In the genomic region with DNA sequence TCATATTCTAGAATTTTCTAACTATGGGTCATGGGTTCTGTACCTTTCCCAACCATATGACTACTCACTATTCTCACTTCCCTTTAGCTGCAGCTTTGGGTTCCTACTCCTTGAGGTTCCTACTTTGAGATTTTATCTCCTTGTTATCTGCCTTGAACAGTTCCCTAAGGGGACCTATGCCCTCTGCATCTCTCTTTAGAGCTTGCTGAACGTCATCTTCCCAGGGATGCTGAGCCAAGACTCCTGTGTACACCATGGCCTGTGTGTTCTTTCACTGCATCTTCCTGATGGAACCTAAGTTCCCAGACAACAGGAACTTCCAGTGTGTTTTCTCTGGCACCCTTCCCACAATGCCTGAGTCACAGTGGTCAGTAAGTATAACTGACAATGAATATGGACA, we compare ENCODE assay signal across 11 mouse cellular contexts. TPM values are rescaled to one million over a fixed set of nuclear protein-coding genes. Genes with fewer than 3 reads are reported as not detected.
DNase-seq lines count a peak whose midpoint lies in the region; ATAC-seq and TF ChIP-seq lines count a peak whose summit lies in the region.
"Had no signal": no experiment of that assay in that cellular context is flagged by ENCODE, and none has a peak within 500 bp of the region (broad histone marks: within the 10 kb centered on the region; RNA-seq: fewer than 3 reads in every experiment).

No protein-coding gene starts in this region.

- H3K27ac ChIP-seq in heart, embryonic 11.5 days (ENCODE audit: low read depth, low read length), result no peak overlapping the region
- H3K27ac ChIP-seq in thymus, adult 2 months (ENCODE audit: control insufficient read depth, insufficient read depth, low read length), result no peak overlapping the region

- H3K4me1 ChIP-seq in heart, embryonic 11.5 days (ENCODE audit: control insufficient read depth, insufficient read depth, low read length), result no peaks in the 10 kb centered on the region
- H3K4me1 ChIP-seq in thymus, adult 2 months (replicated peaks; ENCODE audit: control insufficient read depth, insufficient read depth, low read length), result no peaks in the 10 kb centered on the region

- no peak for ATAC-seq in heart, embryonic 11.5 days (replicated peaks; ENCODE audit: insufficient number of reproducible peaks, low FRiP score, low TSS enrichment)
- no peak for ATAC-seq in inflammation-experienced regulatory T-cells, adult 6 months

- no peak for TF ChIP-seq POLR2A in thymus, adult 2 months (IDR thresholded peaks at IDR 0.05; ENCODE audit: control insufficient read depth, extremely low read depth, insufficient read depth, low read length, poor library complexity)

- no peak overlapping the region for H3K4me2 ChIP-seq in heart, embryonic 11.5 days

- WGBS in heart, embryonic 11.5 days (ENCODE audit: insufficient replicate concordance), result 37% methylated on average over 1 of the region's 1 CpGs
- WGBS in thymus, adult 2 months, result 23% methylated on average over 1 of the region's 1 CpGs

- no peaks in the 10 kb centered on the region for H3K27me3 ChIP-seq in heart, embryonic 11.5 days (ENCODE audit: control insufficient read depth, insufficient read depth, low read length)
- no peaks in the 10 kb centered on the region for H3K27me3 ChIP-seq in thymus, adult 2 months (ENCODE audit: control insufficient read depth, insufficient read depth, low read length)

- no peak overlapping the region for H3K4me3 ChIP-seq in heart, embryonic 11.5 days (ENCODE audit: low read depth, low read length)
- no peak overlapping the region for H3K4me3 ChIP-seq in thymus, adult 2 months (ENCODE audit: control insufficient read depth, insufficient read depth, low read length)

- TF ChIP-seq CTCF in thymus, adult 2 months (IDR thresholded peaks at IDR 0.05; ENCODE audit: borderline replicate concordance, control insufficient read depth, extremely low read depth, insufficient read depth, low read length, poor library complexity), result no peak

- no peak overlapping the region for H3K9ac ChIP-seq in heart, embryonic 11.5 days (ENCODE audit: low read depth, low read length)

- H3K9me3 ChIP-seq in heart, embryonic 11.5 days (replicated peaks; ENCODE audit: control insufficient read depth, low read length), result no peaks in the 10 kb centered on the region

- peak; percentile 74 to 87 for DNase-seq in heart, adult 18-20 months
- DNase-seq in Muller cell, postnatal 12 days (ENCODE audit: inconsistent ontology term), result peak; percentile 55
- peak; percentile 73 to 79 for DNase-seq in heart, adult 9 months (ENCODE audit: low spot score in 2 of 2)
- peak; percentile 43 for DNase-seq in lung, postnatal 10 days
- DNase-seq in thymus, adult 2 months, result no peak
- no peak for DNase-seq in spleen, postnatal 14 days (ENCODE audit: low spot score in 2 of 2)
- DNase-seq: right cerebral cortex, adult 18-20 months; thymus, postnatal 14 days had no signal

- H3K36me3 ChIP-seq in heart, embryonic 11.5 days (ENCODE audit: control insufficient read depth, insufficient read depth, low read length), result no peaks in the 10 kb centered on the region
- no peaks in the 10 kb centered on the region for H3K36me3 ChIP-seq in thymus, adult 2 months (ENCODE audit: control insufficient read depth, insufficient read depth, low read length)

RNA-seq across cellular contexts. Expression of gene Clec2e, which starts 2.8 kb away (rescaled TPM):
- total RNA-seq in heart, adult 18-20 months (2021), result not detected
- not detected in 2 replicates for polyA plus RNA-seq in heart, embryonic 11.5 days (2014; fragmentation: Nextera tagmentation; extraction: Ambion mirVana)
- not detected for polyA plus RNA-seq in inflammation-experienced regulatory T-cells, adult 6 months (2017; shearing (Covaris generic))
- polyA plus RNA-seq in thymus, adult 2 months (2012; rRNA removed), result 0.15 TPM in 1 of 2 replicates, not detected in the other
- polyA plus RNA-seq: limb, embryonic 11.5 days had no signal

RNA-seq across cellular contexts. Expression of gene Klrb1f, which starts 52.2 kb away (rescaled TPM):
- not detected for total RNA-seq in heart, adult 18-20 months (2021)
- 0.40 TPM in 1 of 2 replicates, not detected in the other for polyA plus RNA-seq in heart, embryonic 11.5 days (2014; fragmentation: Nextera tagmentation; extraction: Ambion mirVana)
- 1 to 10 TPM; 1.5 to 9.2 (median 5.2) TPM for polyA plus RNA-seq in inflammation-experienced regulatory T-cells, adult 6 months (2017; shearing (Covaris generic))
- 0.64 and 1.0 TPM in 2 replicates for polyA plus RNA-seq in thymus, adult 2 months (2012; rRNA removed)

Comparison
In these comparisons a context has a peak if more than half of its experiments do, and no peak if none do; other contexts are left out.
1. DNase-seq: peak in heart, adult 18-20 months (2 of 2), Muller cell, postnatal 12 days (single experiment), heart, adult 9 months (2 of 2) and lung, postnatal 10 days (single experiment); none in thymus, adult 2 months (single experiment) and spleen, postnatal 14 days (0 of 2).